Mouse (Mus musculus): Measurements from ENCODE around the gene Serpina9.

Serpina9 gene

DNA sequence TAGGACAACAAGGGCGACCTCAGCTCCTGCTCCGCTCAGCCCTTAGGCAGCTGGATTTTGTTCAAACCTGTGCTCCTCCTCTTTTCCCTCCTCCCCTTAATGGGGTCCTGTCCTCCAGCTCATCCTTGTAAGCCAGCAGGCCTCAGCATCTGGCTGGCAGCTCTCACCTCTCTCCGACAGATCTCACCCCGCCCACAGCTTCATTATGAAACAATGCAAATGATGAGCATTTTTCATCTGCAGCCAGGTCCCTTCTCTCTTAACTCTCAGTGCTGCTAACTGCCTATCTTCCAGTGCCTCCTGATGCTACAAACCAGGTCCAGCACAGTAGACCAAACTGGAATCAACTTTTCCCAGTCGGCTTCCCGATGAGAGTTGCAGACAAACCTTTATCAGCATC is at the start of gene Serpina9:
TSS of gene Serpina9 (minus strand) at position 136 of the 400 bp plus-strand sequence.
- DNase-seq (ENCODE audit: low spot score): no peak

GRCm38 (mm10) chr12:104061862-104062261 is 48.3 kb upstream of the Serpina9 start:
- DNase-seq (ENCODE audit: low spot score): no peak

GRCm38 (mm10) chr12:104060126-104060525 is 46.6 kb upstream of the Serpina9 start:
- no peak for DNase-seq (ENCODE audit: low spot score)

DNA sequence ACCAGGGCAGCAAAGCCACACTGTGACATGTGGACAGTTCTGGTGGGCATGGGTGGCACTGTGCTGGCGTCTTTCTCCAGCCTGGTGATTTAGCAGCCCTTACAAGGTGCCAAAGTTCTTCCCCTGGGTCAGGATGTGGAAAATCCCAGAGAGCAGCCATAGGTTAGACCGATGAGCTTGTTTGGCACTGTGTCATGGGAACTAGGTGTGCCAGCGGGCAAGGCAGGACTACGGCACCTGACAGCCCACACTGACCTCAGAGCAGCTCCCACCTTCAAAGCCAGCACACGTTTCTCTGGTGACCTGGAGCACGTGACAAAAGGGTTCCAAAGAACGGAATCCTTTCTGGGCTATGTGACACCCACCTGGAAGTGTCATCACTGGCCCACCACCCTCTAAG is 44.0 kb upstream of the Serpina9 start:
- no peak for DNase-seq (ENCODE audit: low spot score)

DNA sequence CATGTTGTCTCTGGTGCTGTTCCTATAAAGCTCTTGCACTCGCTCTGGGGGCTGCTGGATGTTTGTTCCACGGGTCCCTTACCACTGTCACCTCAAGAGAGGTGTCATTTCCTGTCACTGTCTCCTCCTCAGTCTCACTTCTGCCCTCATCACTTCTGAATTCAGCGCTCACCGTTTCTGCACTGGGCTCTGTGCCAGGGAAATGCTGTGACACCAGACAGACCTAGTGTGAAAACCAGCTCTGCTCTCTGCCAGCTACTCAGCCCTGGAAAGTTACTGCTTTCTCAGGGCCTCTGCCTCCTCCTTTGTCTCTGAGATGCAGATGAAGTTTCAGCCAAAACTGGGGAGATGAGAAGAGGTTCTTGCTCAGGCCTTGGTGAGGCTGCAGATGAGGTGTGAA is 43.5 kb upstream of the Serpina9 start:
- no peak for DNase-seq (ENCODE audit: low spot score)

GRCm38 (mm10) chr12:104055755-104056154 is 42.2 kb upstream of the Serpina9 start:
- no peak for DNase-seq (ENCODE audit: low spot score)

DNA sequence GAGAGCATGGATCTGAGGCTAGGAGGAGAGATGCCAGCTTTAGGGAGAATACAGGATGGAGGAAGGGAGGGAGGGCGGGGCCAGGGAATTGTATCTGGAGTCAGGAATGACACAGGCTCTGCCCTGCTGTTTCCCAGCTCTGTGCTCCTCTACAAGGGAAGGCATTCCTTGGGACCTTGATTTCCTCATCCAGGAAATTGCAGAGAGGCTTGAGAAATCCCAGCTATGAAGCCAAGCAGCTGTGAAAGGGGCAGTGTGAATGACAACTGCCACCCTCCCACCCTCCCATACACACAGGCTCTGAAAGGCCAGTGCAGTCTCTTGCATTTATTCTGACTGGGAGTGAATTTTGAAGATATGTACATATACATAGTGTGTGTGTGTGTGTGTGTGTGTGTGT is 40.4 kb upstream of the Serpina9 start:
- DNase-seq (ENCODE audit: low spot score): no peak

GRCm38 (mm10) chr12:104045713-104046112 is 32.2 kb upstream of the Serpina9 start:
- DNase-seq (ENCODE audit: low spot score): no peak

DNA sequence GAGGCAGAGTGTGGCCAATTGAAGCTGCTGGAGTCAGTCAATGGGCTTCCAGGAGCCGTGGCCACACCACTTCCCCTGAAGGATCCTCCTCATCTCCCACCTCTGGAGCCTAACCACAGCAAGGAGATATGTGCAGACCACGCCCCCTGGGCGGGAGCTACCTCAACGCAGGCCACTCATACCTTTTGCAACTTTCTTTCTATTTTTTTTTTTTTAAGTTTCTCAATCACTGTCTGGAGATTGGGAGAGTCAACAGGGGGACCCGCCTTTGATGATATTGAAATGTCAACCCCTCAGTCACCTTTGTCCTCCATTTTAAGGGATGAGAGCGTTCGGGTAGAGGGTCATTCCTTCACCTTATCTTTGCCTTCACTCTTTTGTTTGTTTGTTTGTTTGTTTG is 30.8 kb upstream of the Serpina9 start, which contains the start of gene Serpina12:
TSS of gene Serpina12 (minus strand) at position 101 of the 400 bp plus-strand sequence.
- no peak for DNase-seq (ENCODE audit: low spot score)

GRCm38 (mm10) chr12:104042753-104043152 is 29.2 kb upstream of the Serpina9 start:
- DNase-seq (ENCODE audit: low spot score): no peak

GRCm38 (mm10) chr12:104041401-104041800 is 27.8 kb upstream of the Serpina9 start:
- peak; percentile 15 for DNase-seq (ENCODE audit: low spot score)

DNA sequence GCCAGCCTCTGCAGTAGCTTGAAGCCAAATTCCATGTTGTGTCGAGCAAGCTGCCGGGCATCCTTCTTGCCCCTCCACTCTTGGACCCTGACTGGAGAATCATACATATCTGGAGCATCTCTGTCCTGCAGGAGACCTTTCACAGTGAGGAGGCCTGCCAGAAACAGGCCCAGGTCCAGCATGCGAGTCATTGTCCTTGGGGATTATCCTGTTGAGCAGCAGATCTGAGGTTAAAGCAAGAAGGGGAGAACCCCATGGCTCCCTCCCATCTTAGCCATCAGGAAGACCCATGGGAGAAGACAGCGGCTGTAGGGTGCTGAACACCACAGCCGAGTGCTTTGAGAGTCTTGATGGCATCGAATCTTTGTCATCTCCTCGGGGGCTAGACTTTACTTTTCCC is 24.6 kb upstream of the Serpina9 start:
- no peak for DNase-seq (ENCODE audit: low spot score)

GRCm38 (mm10) chr12:104033752-104034151 is 20.2 kb upstream of the Serpina9 start:
- no peak for DNase-seq (ENCODE audit: low spot score)

- peak; percentile 28 for DNase-seq (ENCODE audit: low spot score)
These were observed 16.4 kb upstream of the Serpina9 start for GRCm38 (mm10) chr12:104029986-104030385.

- DNase-seq (ENCODE audit: low spot score): no peak
These were observed 1.7 kb upstream of the Serpina9 start for GRCm38 (mm10) chr12:104015280-104015679.

DNA sequence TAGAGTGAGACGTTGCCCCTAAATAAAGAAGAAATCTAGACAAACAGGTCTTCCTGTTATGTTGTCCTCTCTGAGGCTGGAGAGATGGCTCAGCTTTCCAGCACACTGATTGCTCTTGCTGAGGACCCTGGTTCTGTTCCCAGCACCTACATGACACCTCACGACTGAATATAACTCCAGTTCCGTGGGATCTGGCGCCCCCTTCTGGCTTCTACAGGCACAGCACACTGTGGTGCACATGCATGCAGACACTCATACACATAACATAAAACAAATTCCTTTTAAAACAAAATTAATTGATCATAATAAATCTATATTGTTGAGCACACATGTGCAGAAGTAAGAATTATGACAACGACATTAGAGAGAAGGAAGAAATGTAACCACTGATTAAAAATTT is 8.9 kb downstream of the Serpina9 start:
- no peak for DNase-seq (ENCODE audit: low spot score)

DNA sequence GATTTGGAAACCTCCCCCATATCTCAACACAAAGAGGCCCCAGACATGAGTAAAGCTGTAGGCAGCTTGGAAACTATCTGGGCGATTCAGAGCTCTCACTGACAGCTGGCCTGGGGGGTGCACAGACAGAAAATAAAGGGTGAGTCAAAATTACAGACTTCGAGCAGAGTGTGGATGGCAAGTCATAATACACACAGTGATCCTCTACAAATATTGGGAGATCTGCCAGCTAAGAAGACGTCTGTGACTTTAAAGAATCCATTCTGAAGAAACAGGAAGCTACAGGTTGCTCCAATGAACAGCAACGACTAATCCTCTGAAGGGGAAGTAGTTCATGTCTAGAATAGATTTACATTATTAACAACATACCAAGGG is 10.3 kb downstream of the Serpina9 start:
- peak; percentile 15 for DNase-seq (ENCODE audit: low spot score)

DNA sequence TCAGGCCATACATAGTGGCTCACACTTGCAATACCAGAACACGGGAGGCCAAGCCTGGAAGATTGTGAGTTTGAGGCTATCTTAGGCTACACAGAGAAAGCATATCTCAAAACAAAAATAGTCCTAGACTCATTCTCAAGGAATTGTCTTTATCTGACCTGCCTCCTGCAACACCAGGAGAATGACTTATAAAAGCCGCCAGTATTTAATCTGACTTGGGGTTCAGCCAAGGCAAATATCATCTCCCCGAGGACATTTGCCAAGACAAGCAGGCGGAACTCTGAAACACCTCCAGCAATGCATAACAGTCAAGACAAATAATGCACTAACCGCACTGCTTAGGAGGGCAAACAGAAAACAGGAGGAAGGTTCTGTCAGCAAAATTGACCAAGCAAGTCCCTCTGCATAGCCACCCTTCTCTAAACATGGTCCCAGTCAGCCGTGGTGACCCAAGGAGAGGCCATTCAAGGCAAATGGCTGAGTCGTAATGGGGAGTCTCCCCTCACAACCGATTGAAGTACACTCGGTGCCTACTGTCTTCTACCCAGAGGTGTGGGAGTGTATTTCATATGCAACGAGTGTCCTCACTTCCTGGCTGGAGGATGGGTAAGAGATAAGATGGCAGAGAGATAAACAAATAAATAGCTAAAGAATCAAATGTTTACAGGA is 10.9 kb downstream of the Serpina9 start:
- peak; percentile 75 for DNase-seq (ENCODE audit: low spot score)

GRCm38 (mm10) chr12:104000594-104000993 is 13.0 kb downstream of the Serpina9 start:
- no peak for DNase-seq (ENCODE audit: low spot score)

DNA sequence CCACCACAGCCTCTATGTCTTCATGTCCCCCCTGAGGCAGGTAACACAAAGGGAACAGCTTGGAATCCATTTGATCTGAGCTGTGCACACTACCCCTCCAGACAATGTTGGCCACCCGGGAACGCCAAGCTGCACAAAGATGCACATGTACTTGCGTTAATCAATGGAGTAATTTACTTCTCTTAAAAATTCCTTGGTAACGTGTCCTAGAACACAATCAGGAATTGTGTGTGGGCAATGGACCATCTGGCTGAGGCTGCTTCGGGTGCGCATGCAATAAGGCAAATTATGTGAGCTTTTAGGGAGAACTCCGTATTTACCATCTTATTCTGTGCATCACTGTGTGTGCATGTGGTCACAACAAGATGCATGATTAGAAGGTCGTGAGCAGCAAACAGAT is 13.9 kb downstream of the Serpina9 start:
- no peak for DNase-seq (ENCODE audit: low spot score)

GRCm38 (mm10) chr12:103996513-103996912 is 17.0 kb downstream of the Serpina9 start:
- DNase-seq (ENCODE audit: low spot score): no peak

- peak; percentile 70 for DNase-seq (ENCODE audit: low spot score)
These were observed 18.1 kb downstream of the Serpina9 start for GRCm38 (mm10) chr12:103995292-103996072.

DNA sequence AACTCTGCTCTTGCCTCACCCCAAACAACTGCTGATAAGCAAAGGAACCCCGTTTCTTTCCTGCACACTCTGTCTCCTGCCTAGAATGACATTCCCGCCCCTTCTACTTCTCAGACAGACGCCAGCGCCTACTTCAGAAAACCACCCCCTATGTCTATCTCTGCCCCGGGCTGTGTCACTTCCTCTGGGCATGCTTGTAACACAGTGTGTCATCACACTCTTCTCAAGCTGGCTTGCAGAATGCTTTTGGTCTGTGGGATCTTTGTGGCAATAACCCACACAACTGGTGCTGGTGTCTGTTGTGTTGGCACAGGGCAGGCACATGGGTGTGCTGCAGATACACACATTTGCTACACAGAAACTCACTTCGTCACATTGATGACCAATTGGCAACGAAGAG is 20.6 kb downstream of the Serpina9 start:
- DNase-seq (ENCODE audit: low spot score): no peak

GRCm38 (mm10) chr12:103989857-103990256 is 23.7 kb downstream of the Serpina9 start, which contains the start of gene Serpina11:
TSS of gene Serpina11 (minus strand) at chr12:103989957.
- DNase-seq (ENCODE audit: low spot score): no peak

Measured in urinary bladder, postnatal 14 days (tissue).